Mouse (Mus musculus): ENCODE results near the gene 1700019N19Rik.

DNA sequence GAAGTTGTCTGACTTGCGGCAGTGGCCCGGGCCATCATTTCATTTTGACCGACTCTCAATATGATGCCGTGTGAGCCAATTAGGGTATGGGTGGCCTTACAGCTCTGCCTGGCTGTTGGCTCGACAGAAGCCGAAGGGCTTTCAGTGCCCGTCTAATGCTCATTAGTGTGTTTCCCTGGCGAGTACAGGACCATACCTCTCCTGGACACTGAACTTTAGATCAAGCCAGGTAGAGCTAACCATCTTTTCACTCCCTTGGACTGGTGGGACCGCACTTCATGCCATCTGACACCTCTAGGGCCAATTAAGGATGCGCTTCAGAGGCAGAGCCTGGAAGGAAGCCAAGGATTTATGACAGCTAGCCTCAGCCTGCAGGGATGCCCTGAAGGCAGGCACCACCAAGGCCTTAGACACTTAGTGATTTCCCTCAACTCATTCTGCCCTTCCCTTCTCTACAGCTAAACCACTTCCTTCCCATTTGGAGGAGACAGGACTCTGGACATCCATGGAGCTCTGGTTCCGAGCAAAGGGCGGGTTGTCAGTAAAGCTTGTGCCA lies 931 bp upstream of the 1700019N19Rik start:
- TF ChIP-seq POLR2A (IDR thresholded peaks at IDR 0.05; ENCODE audit: insufficient read depth, low read length) (no peak), CTCF (IDR thresholded peaks at IDR 0.05; ENCODE audit: low read depth, low read length) (no peak)

Data from ES-Bruce4 (cell line).